ENCODE assay signal across 8 mouse cellular contexts in the genomic region with DNA sequence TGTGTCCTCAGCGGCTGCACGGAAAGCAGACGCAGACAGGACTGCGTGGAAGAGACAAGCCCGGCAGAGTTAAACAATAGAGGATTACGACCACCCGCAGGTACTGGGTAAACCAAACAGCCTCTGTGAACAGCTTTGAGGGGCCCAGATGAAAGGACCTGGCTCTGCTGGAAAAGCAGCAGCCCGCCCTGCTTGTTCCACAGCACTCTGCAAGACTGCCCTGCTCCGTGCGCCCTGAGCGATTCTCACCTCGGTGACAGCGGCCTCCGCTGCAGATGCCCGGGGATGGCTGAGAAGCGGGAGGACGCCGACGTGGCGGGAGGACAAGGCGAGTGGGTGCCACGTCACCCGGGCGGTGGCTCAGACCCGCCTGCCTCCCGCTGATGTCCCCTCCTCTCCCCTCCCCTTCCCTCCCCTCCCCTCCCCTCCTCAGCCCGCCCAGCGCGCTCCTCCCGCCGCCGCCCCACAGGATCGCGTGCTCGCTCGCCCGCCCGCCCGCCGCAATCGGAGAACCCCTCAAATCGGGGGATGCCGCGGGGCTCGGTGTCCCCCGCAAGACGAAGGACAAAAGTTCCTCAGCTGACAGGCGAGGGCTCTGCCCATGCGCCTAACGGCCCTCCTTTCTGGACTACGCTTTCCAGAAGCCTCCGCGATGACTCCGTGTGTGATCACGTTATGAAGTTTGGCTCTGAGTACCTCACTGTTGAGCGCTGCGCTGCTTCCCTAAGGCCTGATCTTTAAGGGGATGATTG. TPM values are rescaled to one million over a fixed set of nuclear protein-coding genes. Genes with fewer than 3 reads are reported as not detected.
DNase-seq lines count a peak whose midpoint lies in the region; ATAC-seq and TF ChIP-seq lines count a peak whose summit lies in the region.

A gene (minus strand): TSS at position 364 of the 752 bp plus-strand sequence.

- no peaks in the 10 kb centered on the region for H3K9me3 ChIP-seq in forebrain, embryonic 10.5 days
- no peaks in the 10 kb centered on the region for H3K9me3 ChIP-seq in heart, embryonic 14.5 days (ENCODE audit: control insufficient read depth, low read length)
- H3K9me3 ChIP-seq in liver, embryonic 12.5 days (replicated peaks): no peaks in the 10 kb centered on the region
- no peaks in the 10 kb centered on the region for H3K9me3 ChIP-seq in neural tube, embryonic 11.5 days (ENCODE audit: control insufficient read depth, low read length)

- no peak for TF ChIP-seq CTCF in brain, embryonic 14.5 days (IDR thresholded peaks at IDR 0.05; ENCODE audit: borderline replicate concordance, extremely low read depth, insufficient read depth, insufficient read length)

- DNase-seq in 3T3-L1 (ENCODE audit: low read depth, low spot score): peak; percentile 86
- DNase-seq in brain, embryonic 14.5 days (ENCODE audit: low read depth): peak; percentile 91
- DNase-seq in forebrain, embryonic 10.5 days (ENCODE audit: extremely low spot score, low spot score): peak; percentile 77
- DNase-seq in kidney, postnatal 14 days: peak; percentile 87
- peak; percentile 82 for DNase-seq in neural tube, embryonic 11.5 days (ENCODE audit: low spot score)
- peak; percentile 81 for DNase-seq in testis, postnatal 10 days (ENCODE audit: low spot score)

- peak within 1 kb of the TSS; percentile 64 for H3K4me3 ChIP-seq in forebrain, embryonic 10.5 days
- H3K4me3 ChIP-seq in heart, embryonic 14.5 days (ENCODE audit: control insufficient read depth in 1 of 2, insufficient read depth in 1 of 2, low read depth in 1 of 2, low read length in 2 of 2): peak within 1 kb of the TSS; percentile 68 to 87
- H3K4me3 ChIP-seq in liver, embryonic 12.5 days: peak within 1 kb of the TSS; percentile 58
- peak within 1 kb of the TSS; percentile 54 for H3K4me3 ChIP-seq in neural tube, embryonic 11.5 days (ENCODE audit: low read depth, low read length)

- peak within 1 kb of the TSS; percentile 88 for H3K27ac ChIP-seq in forebrain, embryonic 10.5 days
- peak within 1 kb of the TSS; percentile 79 for H3K27ac ChIP-seq in heart, embryonic 14.5 days (replicated peaks in 1 of 2; ENCODE audit: control insufficient read depth in 1 of 2, insufficient read depth in 1 of 2, low read depth in 2 of 2, low read length in 2 of 2)
- H3K27ac ChIP-seq in liver, embryonic 12.5 days: 0 out of 2 replicates have a peak within 1 kb of the TSS, but pooled peaks have one; percentile 28
- peak within 1 kb of the TSS; percentile 67; the same call in 1 of the 2 replicates for H3K27ac ChIP-seq in neural tube, embryonic 11.5 days (ENCODE audit: low read depth, low read length)

- H3K36me3 ChIP-seq in forebrain, embryonic 10.5 days (replicated peaks): no peaks in the 10 kb centered on the region; the same call in 1 of the 2 replicates
- peaks cover 19% of the 10 kb centered on the region for H3K36me3 ChIP-seq in heart, embryonic 14.5 days (ENCODE audit: control insufficient read depth, insufficient read depth, low read length)
- H3K36me3 ChIP-seq in liver, embryonic 12.5 days: no peaks in the 10 kb centered on the region
- H3K36me3 ChIP-seq in neural tube, embryonic 11.5 days (ENCODE audit: control insufficient read depth, insufficient read depth, low read length): peaks cover 2% of the 10 kb centered on the region; the same call in 1 of the 2 replicates

- TF ChIP-seq POLR2A in brain, embryonic 14.5 days (IDR thresholded peaks at IDR 0.05; ENCODE audit: borderline replicate concordance, extremely low read depth, insufficient read depth, insufficient read length, poor library complexity, severe bottlenecking): peak; percentile 11; the same call in 1 of the 2 replicates

- H3K27me3 ChIP-seq in forebrain, embryonic 10.5 days (ENCODE audit: poor library complexity, severe bottlenecking): peaks cover 97% of the 10 kb centered on the region
- H3K27me3 ChIP-seq in heart, embryonic 14.5 days (ENCODE audit: control insufficient read depth, insufficient read depth, low read length): no peaks in the 10 kb centered on the region
- peaks cover 37% of the 10 kb centered on the region for H3K27me3 ChIP-seq in liver, embryonic 12.5 days (replicated peaks)
- peaks cover 9% of the 10 kb centered on the region for H3K27me3 ChIP-seq in neural tube, embryonic 11.5 days (ENCODE audit: control insufficient read depth, insufficient read depth, low read length)

- peaks cover 32% of the 10 kb centered on the region for H3K4me1 ChIP-seq in forebrain, embryonic 10.5 days
- H3K4me1 ChIP-seq in heart, embryonic 14.5 days (ENCODE audit: control insufficient read depth in 2 of 2, insufficient read depth in 2 of 2, low read length in 2 of 2): peaks cover 2 to 7% of the 10 kb centered on the region in 2 experiments; a peak in 2 of 4 replicates
- H3K4me1 ChIP-seq in liver, embryonic 12.5 days: peaks cover 8% of the 10 kb centered on the region; the same call in 1 of the 2 replicates
- peaks cover 8% of the 10 kb centered on the region; the same call in 1 of the 2 replicates for H3K4me1 ChIP-seq in neural tube, embryonic 11.5 days (ENCODE audit: control insufficient read depth, insufficient read depth, low read length)

- ATAC-seq in heart, embryonic 14.5 days (ENCODE audit: insufficient number of reproducible peaks, insufficient read depth, low FRiP score, low read depth): peak; percentile 91
- peak; percentile 86 for ATAC-seq in liver, embryonic 12.5 days
- peak; percentile 80 for ATAC-seq in neural tube, embryonic 11.5 days (ENCODE audit: insufficient read depth, low FRiP score, low TSS enrichment)

- peak within 1 kb of the TSS; percentile 83 for H3K4me2 ChIP-seq in heart, embryonic 14.5 days (ENCODE audit: low read length)
- H3K4me2 ChIP-seq in liver, embryonic 12.5 days: peak within 1 kb of the TSS; percentile 76
- peak within 1 kb of the TSS; percentile 64 for H3K4me2 ChIP-seq in neural tube, embryonic 11.5 days (ENCODE audit: low read depth)

- under 1% methylated on average over 41 of the region's 57 CpGs for WGBS in forebrain, embryonic 10.5 days
- under 1% methylated on average over 53 of the region's 57 CpGs for WGBS in heart, embryonic 14.5 days
- under 1% methylated on average over 45 of the region's 57 CpGs for WGBS in liver, embryonic 12.5 days (ENCODE audit: insufficient replicate concordance)
- under 1% methylated on average over 44 of the region's 57 CpGs for WGBS in neural tube, embryonic 11.5 days

- peak within 1 kb of the TSS; percentile 85 for H3K9ac ChIP-seq in heart, embryonic 14.5 days (ENCODE audit: low read length)
- peak within 1 kb of the TSS; percentile 66 for H3K9ac ChIP-seq in liver, embryonic 12.5 days
- H3K9ac ChIP-seq in neural tube, embryonic 11.5 days (ENCODE audit: low read length): peak within 1 kb of the TSS; percentile 78

RNA-seq across cellular contexts. Expression of the gene that starts here (rescaled TPM):
- 14.6 and 19.4 TPM in 2 replicates for polyA plus RNA-seq in brain, embryonic 14.5 days (2012; rRNA removed)
- 5.0 and 5.8 TPM in 2 replicates for polyA plus RNA-seq in forebrain, embryonic 10.5 days (2016; fragmentation: Nextera tagmentation; extraction: Ambion mirVana)
- polyA plus RNA-seq in heart, embryonic 14.5 days (2014; fragmentation: Nextera tagmentation; extraction: Ambion mirVana): 6.8 and 7.8 TPM in 2 replicates
- polyA plus RNA-seq in liver, embryonic 12.5 days (2016; fragmentation: Nextera tagmentation; extraction: Ambion mirVana): 2.0 and 2.5 TPM in 2 replicates
- 11.3 and 11.7 TPM in 2 replicates for polyA plus RNA-seq in neural tube, embryonic 11.5 days (2014; fragmentation: Nextera tagmentation; extraction: Ambion mirVana)

Comparison
In these comparisons a context has a peak if more than half of its experiments do, and no peak if none do; other contexts are left out.
1. Peak in every context shown above with its lines: DNase-seq, ATAC-seq, H3K4me3 ChIP-seq and H3K27ac ChIP-seq.
2. H3K27ac ChIP-seq: peak in every context shown above with its lines; median percentile 88 in forebrain, embryonic 10.5 days; 79 in heart, embryonic 14.5 days; 67 in neural tube, embryonic 11.5 days; 28 in liver, embryonic 12.5 days.